Mouse (Mus musculus): Measurements from ENCODE around the gene Barhl1. TPM values are rescaled to one million over a fixed set of nuclear protein-coding genes. Genes with fewer than 3 reads are reported as not detected.

Barhl1 gene
- polyA plus RNA-seq, 1 experiment from 2014 or later, result 9.9 TPM

- no peaks in the 10 kb centered on the region for H3K9me3 ChIP-seq (ENCODE audit: control insufficient read depth, low read length)
- no peaks in the 10 kb centered on the region for H3K4me1 ChIP-seq (replicated peaks; ENCODE audit: control insufficient read depth, insufficient read depth, low read length)
- no peak overlapping the region for H3K4me2 ChIP-seq (replicated peaks; ENCODE audit: low read depth, low read length)
- peaks cover 8% of the 10 kb centered on the region; the same call in 1 of the 2 replicates for H3K36me3 ChIP-seq (ENCODE audit: control insufficient read depth, insufficient read depth, low read length)
- H3K9ac ChIP-seq (ENCODE audit: low read depth, low read length), result no peak overlapping the region
- no peak overlapping the region for H3K27ac ChIP-seq (ENCODE audit: low read depth, low read length)
- H3K4me3 ChIP-seq (ENCODE audit: low read depth, low read length), result no peak overlapping the region
- DNase-seq (ENCODE audit: low spot score) (no peak), ATAC-seq (ENCODE audit: low FRiP score) (no peak)
- no peaks in the 10 kb centered on the region for H3K27me3 ChIP-seq (ENCODE audit: control insufficient read depth, insufficient read depth, low read length)
These were observed 52.6 kb downstream of the Barhl1 start for GRCm38 (mm10) chr2:28863857-28864256.

- peaks cover 8% of the 10 kb centered on the region; the same call in 1 of the 2 replicates for H3K36me3 ChIP-seq (ENCODE audit: control insufficient read depth, insufficient read depth, low read length)
- DNase-seq (ENCODE audit: low spot score) (no peak), ATAC-seq (ENCODE audit: low FRiP score) (no peak)
- no peaks in the 10 kb centered on the region for H3K27me3 ChIP-seq (ENCODE audit: control insufficient read depth, insufficient read depth, low read length)
- H3K27ac ChIP-seq (ENCODE audit: low read depth, low read length), result no peak overlapping the region
- H3K9ac ChIP-seq (ENCODE audit: low read depth, low read length), result no peak overlapping the region
- no peak overlapping the region for H3K4me2 ChIP-seq (replicated peaks; ENCODE audit: low read depth, low read length)
- WGBS, result 92% methylated on average over 8 of the region's 8 CpGs
- H3K4me3 ChIP-seq (ENCODE audit: low read depth, low read length), result no peak overlapping the region
- no peaks in the 10 kb centered on the region for H3K4me1 ChIP-seq (replicated peaks; ENCODE audit: control insufficient read depth, insufficient read depth, low read length)
- no peaks in the 10 kb centered on the region for H3K9me3 ChIP-seq (ENCODE audit: control insufficient read depth, low read length)
These were observed 55.6 kb downstream of the Barhl1 start for GRCm38 (mm10) chr2:28860678-28861423.

- WGBS, result 95% methylated on average over 4 of the region's 4 CpGs
- DNase-seq (ENCODE audit: low spot score) (no peak), ATAC-seq (ENCODE audit: low FRiP score) (no peak)
- H3K9me3 ChIP-seq (ENCODE audit: control insufficient read depth, low read length), result no peaks in the 10 kb centered on the region
- H3K9ac ChIP-seq (ENCODE audit: low read depth, low read length), result no peak overlapping the region
- H3K4me1 ChIP-seq (replicated peaks; ENCODE audit: control insufficient read depth, insufficient read depth, low read length), result no peaks in the 10 kb centered on the region
- no peak overlapping the region for H3K27ac ChIP-seq (ENCODE audit: low read depth, low read length)
- H3K4me3 ChIP-seq (ENCODE audit: low read depth, low read length), result no peak overlapping the region
- no peaks in the 10 kb centered on the region for H3K27me3 ChIP-seq (ENCODE audit: control insufficient read depth, insufficient read depth, low read length)
- H3K4me2 ChIP-seq (replicated peaks; ENCODE audit: low read depth, low read length), result no peak overlapping the region
- peaks cover 8% of the 10 kb centered on the region; the same call in 1 of the 2 replicates for H3K36me3 ChIP-seq (ENCODE audit: control insufficient read depth, insufficient read depth, low read length)
These were observed 57.2 kb downstream of the Barhl1 start for GRCm38 (mm10) chr2:28859303-28859702.

Other genes with a start within 250 kb of the Barhl1 start
- 3.3 and 5.3 TPM in 2 replicates for gene Spaca9, start 216.9 kb downstream of the Barhl1 start, polyA plus RNA-seq (2014; fragmentation: Nextera tagmentation; extraction: Ambion mirVana)
- 1.3 and 1.5 TPM in 2 replicates for gene Ak8, start 216.5 kb downstream of the Barhl1 start, polyA plus RNA-seq (2014; fragmentation: Nextera tagmentation; extraction: Ambion mirVana)
- gene Gtf3c4, start 76.3 kb downstream of the Barhl1 start, polyA plus RNA-seq (2014; fragmentation: Nextera tagmentation; extraction: Ambion mirVana), result 29.5 and 33.3 TPM in 2 replicates
- 18.5 and 19.8 TPM in 2 replicates for gene Ddx31, start 76.3 kb downstream of the Barhl1 start, polyA plus RNA-seq (2014; fragmentation: Nextera tagmentation; extraction: Ambion mirVana)
- gene Cfap77, start 138.4 kb upstream of the Barhl1 start, polyA plus RNA-seq (2014; fragmentation: Nextera tagmentation; extraction: Ambion mirVana), result 0.51 and 0.75 TPM in 2 replicates
- 11.2 and 11.6 TPM in 2 replicates for gene Ttf1, start 143.6 kb upstream of the Barhl1 start, polyA plus RNA-seq (2014; fragmentation: Nextera tagmentation; extraction: Ambion mirVana)
- 12.6 and 21.8 TPM in 2 replicates for gene Setx, start 207.5 kb upstream of the Barhl1 start, polyA plus RNA-seq (2014; fragmentation: Nextera tagmentation; extraction: Ambion mirVana)